In genomic region chrX:49457781-49458180, GRCm38 (mm10) we compare ENCODE assay signal across 22 mouse cellular contexts. TPM values are rescaled to one million over a fixed set of nuclear protein-coding genes. Genes with fewer than 3 reads are reported as not detected.
"Had no signal": no experiment of that assay in that cellular context is flagged by ENCODE, and none has a peak within 500 bp of the region (broad histone marks: within the 10 kb centered on the region; RNA-seq: fewer than 3 reads in every experiment).

No protein-coding gene starts in this region.

- H3K4me1 ChIP-seq: liver, embryonic 13.5 days; liver, embryonic 15.5 days; lung, embryonic 15.5 days; megakaryocyte, embryonic 14.5 days; midbrain, embryonic 10.5 days; midbrain, embryonic 15.5 days; stomach, embryonic 15.5 days had no signal

- DNase-seq: liver, embryonic 13.5 days; liver, postnatal 0 days; lung, adult 2 months; lung, postnatal 14 days; lung, postnatal 36 days; right cerebral cortex, postnatal 14 days; thymus, adult 2 months; thymus, postnatal 25 days; thymus, postnatal 4 days had no signal

- H3K27me3 ChIP-seq: liver, embryonic 13.5 days; liver, embryonic 15.5 days; lung, embryonic 15.5 days; midbrain, embryonic 15.5 days; stomach, embryonic 15.5 days had no signal

- H3K27ac ChIP-seq: liver, embryonic 13.5 days; liver, embryonic 15.5 days; lung, embryonic 15.5 days; macrophage; midbrain, embryonic 10.5 days; midbrain, embryonic 15.5 days; stomach, embryonic 15.5 days; stomach, postnatal 0 days had no signal

- H3K36me3 ChIP-seq: liver, embryonic 13.5 days; liver, embryonic 15.5 days; lung, embryonic 15.5 days; midbrain, embryonic 10.5 days; midbrain, embryonic 15.5 days; stomach, embryonic 15.5 days had no signal

- H3K4me2 ChIP-seq: liver, embryonic 11.5 days; liver, embryonic 13.5 days; liver, embryonic 15.5 days; lung, embryonic 15.5 days; midbrain, embryonic 15.5 days; stomach, embryonic 15.5 days had no signal

- H3K4me3 ChIP-seq: liver, embryonic 13.5 days; liver, embryonic 15.5 days; lung, embryonic 15.5 days; megakaryocyte, embryonic 14.5 days; midbrain, embryonic 10.5 days; midbrain, embryonic 15.5 days; myocyte; stomach, embryonic 15.5 days had no signal

- H3K9ac ChIP-seq: liver, embryonic 13.5 days; liver, embryonic 15.5 days; liver, postnatal 0 days; lung, embryonic 15.5 days; midbrain, embryonic 15.5 days; stomach, embryonic 15.5 days had no signal

- ATAC-seq: liver, postnatal 0 days; lung, postnatal 0 days; midbrain, embryonic 15.5 days had no signal

- H3K9me3 ChIP-seq: liver, embryonic 13.5 days; liver, embryonic 15.5 days; lung, embryonic 15.5 days; megakaryocyte, embryonic 14.5 days; midbrain, embryonic 10.5 days; midbrain, embryonic 15.5 days; stomach, embryonic 15.5 days had no signal

RNA-seq across cellular contexts. Expression of gene Arhgap36, which starts 6.0 kb away (rescaled TPM):
- polyA plus RNA-seq: macrophage; spleen, adult 2 months; testis, adult 2 months; thymus, adult 2 months had no signal
